Mouse (Mus musculus) inflammation-experienced regulatory T-cells (primary cell): ENCODE results near the gene Rab1b. TPM values are rescaled to one million over a fixed set of nuclear protein-coding genes. Genes with fewer than 3 reads are reported as not detected.

Source experiments
- polyA plus RNA-seq, 2 experiments: library from polyadenylated mRNA; unstranded; fragments of 100-300 nt; shearing (Covaris generic); gene quantifications; one replicate each; pipeline ENCODE4 v1.2.1; 2017

The Rab1b gene
- polyA plus RNA-seq: 100 to 1,000 TPM; 187 to 249 TPM

DNA sequence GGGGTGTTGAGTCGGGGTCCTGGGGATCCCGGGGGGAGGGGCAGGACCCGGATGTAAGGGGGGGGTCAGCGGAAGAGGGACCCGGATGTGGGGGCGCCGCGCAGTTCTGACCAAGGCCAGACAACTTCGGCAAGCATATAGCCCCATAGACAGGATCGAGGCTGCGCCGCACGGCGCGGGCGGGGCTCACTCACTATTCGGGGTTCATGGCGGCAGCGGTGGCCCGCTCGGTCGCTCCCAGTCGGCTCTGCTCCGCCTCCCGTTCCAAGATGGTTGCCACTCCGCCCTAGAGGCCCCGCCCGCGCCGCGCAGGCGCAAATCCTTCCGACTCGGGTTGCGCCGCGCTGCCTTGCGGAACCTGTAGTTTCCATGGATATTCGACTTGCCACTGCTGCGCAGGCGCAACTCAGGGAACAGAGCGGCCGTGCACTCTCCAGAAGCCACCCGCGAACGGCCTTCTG is at the start of gene Rab1b:
Gene Rab1b (minus strand): TSS at position 342 of the 461 bp plus-strand sequence.

DNA sequence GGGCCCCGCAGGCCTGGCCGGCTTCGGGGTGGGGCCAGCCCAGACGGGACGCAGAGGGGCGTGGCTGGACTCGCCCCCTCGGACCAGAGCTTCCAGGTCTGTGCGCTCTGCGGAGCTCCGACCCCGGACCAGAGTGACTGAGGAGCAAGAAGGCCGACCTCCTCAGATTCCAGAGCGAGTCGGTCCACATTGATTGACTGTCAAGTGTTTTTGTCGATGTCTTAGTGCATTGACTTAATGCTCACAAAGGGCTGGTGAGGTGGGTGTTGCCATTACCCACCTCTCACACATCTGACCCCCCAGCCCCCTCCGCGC is 11.5 kb upstream of the Rab1b start, which contains the start of gene Klc2:
Gene Klc2 (minus strand): TSS at position 177 of the 315 bp plus-strand sequence.

DNA sequence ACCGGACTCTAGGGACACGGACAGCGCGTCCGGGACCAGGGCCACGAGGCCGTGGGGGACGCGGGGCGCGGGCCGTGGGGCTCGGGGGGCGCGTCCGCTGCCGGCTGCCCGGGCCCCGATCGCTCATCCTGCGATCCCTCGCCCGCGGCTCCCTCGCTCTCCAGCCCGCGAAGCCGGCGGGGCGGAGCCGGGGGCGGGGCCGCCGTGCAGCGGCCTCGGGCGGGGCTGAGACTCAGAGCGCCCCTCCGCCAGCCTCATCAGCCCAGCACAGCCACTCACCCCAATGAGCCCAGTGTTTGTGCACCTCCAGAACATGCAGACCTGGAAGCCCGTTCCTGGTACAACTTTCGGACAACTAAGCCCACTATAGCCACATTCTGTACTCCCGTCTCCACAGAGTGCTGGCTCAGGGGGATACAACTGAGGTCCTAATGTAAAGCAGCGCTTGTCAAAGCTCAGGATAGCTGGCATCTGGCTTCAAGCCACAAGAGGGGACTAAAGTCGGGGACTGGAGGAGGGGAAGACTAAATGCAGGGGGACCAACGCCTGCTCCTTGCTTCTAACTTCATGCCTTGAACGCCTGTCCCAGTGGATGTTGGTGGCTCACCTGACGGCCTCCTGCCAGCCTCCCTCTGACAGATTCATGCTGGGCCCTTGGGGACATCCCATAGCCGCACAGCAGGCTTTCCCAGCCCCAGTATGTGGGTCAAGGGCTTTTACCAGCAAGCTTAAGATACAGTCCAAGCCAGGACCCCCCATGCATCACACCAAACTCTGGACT is 8.3 kb downstream of the Rab1b start, which contains the start of gene Cnih2:
Gene Cnih2 (minus strand): TSS at position 159 of the 781 bp plus-strand sequence.

GRCm38 (mm10) chr19:5087884-5088728 is 18.8 kb downstream of the Rab1b start, which contains the start of gene Yif1a:
Yif1a (plus strand) TSS chr19:5088538.

DNA sequence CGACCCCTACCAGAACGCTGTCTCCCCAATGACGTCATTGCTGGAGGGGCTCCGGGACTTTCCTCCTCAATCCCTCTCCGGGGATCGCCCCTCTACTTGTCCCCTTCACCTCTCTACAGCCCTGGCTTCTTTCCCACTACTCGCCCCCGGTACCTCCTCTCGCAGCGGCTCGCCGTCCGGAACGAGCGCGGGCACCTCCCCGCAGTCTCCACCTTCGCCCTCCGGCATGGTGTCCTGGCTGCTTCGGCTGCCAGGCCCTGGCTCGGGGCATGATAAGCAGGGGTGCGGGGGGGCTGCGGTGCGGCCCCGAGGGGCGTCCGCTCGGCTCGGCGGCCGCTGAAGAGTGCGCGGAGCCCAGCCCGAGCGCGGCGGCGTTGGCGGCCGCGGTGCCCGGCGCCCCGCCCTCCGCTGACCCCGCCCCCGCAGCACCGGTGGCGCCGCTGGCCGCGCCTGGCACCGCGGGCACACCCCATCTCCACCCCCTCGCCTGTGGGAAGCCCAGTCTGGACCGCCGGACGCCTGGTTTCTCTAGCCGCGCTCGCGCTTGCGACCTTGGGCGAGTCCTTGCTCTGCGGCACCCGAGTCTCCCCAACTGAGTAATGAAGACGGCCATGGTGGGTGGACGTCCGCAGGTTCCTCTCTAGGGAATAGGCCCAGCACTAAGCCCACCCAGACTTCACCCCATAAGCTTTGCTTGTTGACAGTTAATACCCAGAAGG is 21.6 kb downstream of the Rab1b start, which contains the start of gene Tmem151a:
Gene Tmem151a (minus strand): TSS at position 387 of the 719 bp plus-strand sequence.

DNA sequence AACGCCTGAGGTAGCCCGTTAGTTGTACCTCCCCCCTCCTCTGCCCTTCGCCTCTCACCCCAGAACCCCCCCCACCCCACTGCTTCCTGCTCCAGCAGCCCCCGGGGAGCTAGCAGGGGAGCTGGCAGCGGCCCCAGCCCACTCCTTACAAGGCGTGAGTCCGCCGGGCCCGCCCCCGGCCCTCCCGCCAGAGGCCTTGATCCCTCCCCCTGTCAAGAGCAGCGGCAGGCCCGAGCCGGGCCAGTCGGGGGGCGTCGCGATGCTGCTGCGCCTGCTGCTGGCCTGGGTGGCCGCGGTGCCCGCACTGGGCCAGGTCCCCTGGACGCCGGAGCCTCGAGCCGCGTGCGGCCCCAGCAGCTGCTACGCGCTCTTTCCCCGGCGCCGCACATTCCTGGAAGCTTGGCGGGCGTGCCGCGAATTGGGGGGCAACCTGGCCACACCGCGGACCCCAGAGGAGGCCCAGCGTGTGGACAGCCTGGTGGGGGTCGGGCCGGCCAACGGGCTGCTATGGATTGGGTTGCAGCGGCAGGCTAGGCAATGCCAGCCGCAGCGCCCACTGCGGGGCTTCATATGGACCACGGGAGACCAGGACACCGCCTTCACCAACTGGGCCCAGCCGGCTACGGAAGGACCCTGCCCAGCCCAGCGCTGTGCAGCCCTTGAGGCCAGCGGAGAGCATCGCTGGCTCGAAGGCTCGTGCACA is 38.9 kb downstream of the Rab1b start, which contains the start of gene Cd248:
Gene Cd248 (plus strand): TSS at position 212 of the 703 bp plus-strand sequence.

DNA sequence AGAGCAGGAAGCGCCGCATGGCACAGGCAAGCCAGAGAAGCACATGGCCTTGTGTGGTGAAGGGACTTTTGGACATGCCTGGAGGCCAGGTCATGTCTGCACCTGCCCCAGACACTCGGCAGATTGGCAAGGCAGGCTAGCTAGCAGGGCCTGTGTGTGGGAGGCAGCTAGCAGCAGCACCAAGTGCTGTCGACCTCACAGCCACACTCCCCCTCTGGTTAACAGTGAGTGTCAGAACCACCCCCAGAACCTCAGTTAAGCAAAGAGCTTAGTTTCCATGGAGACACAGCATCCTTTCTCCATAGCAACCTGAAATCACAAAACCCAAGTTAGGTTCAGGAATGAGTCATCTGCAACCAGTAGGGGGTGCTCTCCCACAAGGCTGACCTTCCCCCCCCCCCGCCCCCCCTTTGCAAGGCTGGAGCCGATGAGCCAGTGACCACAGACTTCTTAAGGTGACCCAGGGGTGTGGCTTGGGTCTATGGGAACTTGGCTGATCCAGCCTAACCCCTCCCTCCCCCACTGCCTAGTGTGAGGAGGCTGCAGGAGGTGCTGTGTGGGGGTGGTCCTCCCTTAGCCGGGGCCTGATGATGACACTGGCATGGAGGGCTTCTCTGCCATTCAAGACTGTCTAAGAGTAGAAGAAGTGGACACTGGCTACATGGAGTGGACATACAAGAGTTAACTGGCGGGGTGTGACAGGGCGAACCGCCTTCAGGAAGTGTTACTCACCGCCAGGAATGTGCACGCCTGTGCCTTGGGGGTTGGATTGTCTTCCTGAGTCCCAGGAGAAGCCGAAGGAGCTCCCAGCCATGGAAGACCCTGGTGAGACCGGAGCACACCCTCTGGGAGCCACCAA is 56.6 kb downstream of the Rab1b start, which contains the start of gene Rin1:
Gene Rin1 (plus strand): TSS at position 435 of the 859 bp plus-strand sequence.

Other genes with a start within 250 kb of the Rab1b start
- gene Actn3, start 229.2 kb downstream of the Rab1b start, polyA plus RNA-seq: under 1 TPM in 1 of 2 experiments, not detected in 1; 0.11 TPM
- gene Zdhhc24, start 228.4 kb downstream of the Rab1b start, polyA plus RNA-seq: 1 to 10 TPM; 5.0 to 9.9 TPM
- gene Bbs1, start 200.4 kb downstream of the Rab1b start, polyA plus RNA-seq: 1 to 10 TPM in 1 of 2 experiments, under 1 TPM in 1; 0.71 to 3.0 TPM
- gene Dpp3, start 178.8 kb downstream of the Rab1b start, polyA plus RNA-seq: 100 to 1,000 TPM in 1 of 2 experiments, 10 to 100 TPM in 1; 93.7 to 123 TPM
- 1 to 10 TPM in 1 of 2 experiments, under 1 TPM in 1; 0.70 to 1.9 TPM for gene Peli3, start 163.9 kb downstream of the Rab1b start, polyA plus RNA-seq
- 10 to 100 TPM; 60.3 to 63.9 TPM for gene Mrpl11, start 144.9 kb downstream of the Rab1b start, polyA plus RNA-seq
- 1 to 10 TPM; 1.3 to 1.7 TPM for gene Npas4, start 116.8 kb downstream of the Rab1b start, polyA plus RNA-seq
- 1 to 10 TPM; 3.4 TPM for gene Slc29a2, start 83.2 kb downstream of the Rab1b start, polyA plus RNA-seq
- 10 to 100 TPM; 13.6 to 15.6 TPM for gene B4gat1, start 68.2 kb downstream of the Rab1b start, polyA plus RNA-seq
- 1 to 10 TPM; 2.4 to 8.5 TPM for gene AC124502.3, start 68.2 kb downstream of the Rab1b start, polyA plus RNA-seq
- gene Brms1, start 65.7 kb downstream of the Rab1b start, polyA plus RNA-seq: 100 to 1,000 TPM; 103 to 106 TPM
- gene Rin1, start 56.6 kb downstream of the Rab1b start, polyA plus RNA-seq: under 1 TPM in 1 of 2 experiments, not detected in 1; 0.08 TPM
- gene Cd248, start 39.0 kb downstream of the Rab1b start, polyA plus RNA-seq: not detected
- gene Tmem151a, start 21.5 kb downstream of the Rab1b start, polyA plus RNA-seq: under 1 TPM; 0.31 to 0.84 TPM
- 10 to 100 TPM; 59.7 to 66.6 TPM for gene Yif1a, start 18.5 kb downstream of the Rab1b start, polyA plus RNA-seq
- gene Cnih2, start 8.6 kb downstream of the Rab1b start, polyA plus RNA-seq: 1 to 10 TPM; 2.7 to 5.6 TPM
- gene Klc2, start 11.5 kb upstream of the Rab1b start, polyA plus RNA-seq: 1 to 10 TPM; 5.0 to 8.7 TPM
- gene Pacs1, start 166.0 kb upstream of the Rab1b start, polyA plus RNA-seq: 100 to 1,000 TPM; 106 to 118 TPM
- gene Sf3b2, start 188.4 kb upstream of the Rab1b start, polyA plus RNA-seq: 100 to 1,000 TPM; 329 to 399 TPM
- gene Gal3st3, start 191.3 kb upstream of the Rab1b start, polyA plus RNA-seq: under 1 TPM; 0.23 to 0.51 TPM
- not detected for gene Catsper1, start 228.7 kb upstream of the Rab1b start, polyA plus RNA-seq
- gene Cst6, start 242.5 kb upstream of the Rab1b start, polyA plus RNA-seq: 1 to 10 TPM; 1.8 to 3.6 TPM